Mouse (Mus musculus): ENCODE data around the gene Hmox2. TPM values are rescaled to one million over a fixed set of nuclear protein-coding genes. Genes with fewer than 3 reads are reported as not detected.
"Not testable (repeated sequence)": the region's sequence is repeated elsewhere in the genome, so short reads cannot be mapped to it uniquely, and the experiment has no call there.

The Hmox2 gene
- polyA plus RNA-seq, 1 experiment: 14.6 TPM

DNA sequence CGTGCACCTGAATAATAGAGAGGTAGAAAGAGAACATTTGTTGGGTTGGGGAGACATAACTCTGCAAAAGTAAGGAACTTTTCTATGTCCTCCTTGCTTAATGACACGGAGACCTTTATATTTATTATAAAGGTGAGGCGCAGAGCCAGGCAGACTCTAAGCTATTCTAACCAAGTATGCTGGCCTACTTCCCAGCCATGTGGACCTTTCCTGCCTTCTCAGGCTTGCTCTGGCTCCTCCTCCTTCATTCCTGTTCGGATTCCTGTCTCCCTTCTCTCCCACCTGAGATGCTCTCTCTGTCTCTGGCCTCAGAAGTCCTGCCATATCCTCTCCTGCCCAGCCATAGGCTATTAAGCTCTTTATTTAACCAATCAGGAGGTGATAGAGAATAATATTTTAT lies 895 bp upstream of the Hmox2 start:
- H3K4me1 ChIP-seq: peaks cover 54% of the 10 kb centered on the region
- no peaks in the 10 kb centered on the region for H3K36me3 ChIP-seq (replicated peaks; ENCODE audit: low read length)
- no peaks in the 10 kb centered on the region for H3K27me3 ChIP-seq (replicated peaks)
- no peak overlapping the region for H3K4me3 ChIP-seq (replicated peaks)
- H3K9me3 ChIP-seq: no peaks in the 10 kb centered on the region
- TF ChIP-seq FLI1 (IDR thresholded peaks at IDR 0.05; ENCODE audit: low read length) (no peak), GATA1 (IDR thresholded peaks at IDR 0.05; ENCODE audit: borderline replicate concordance, low read length) (no peak)

GRCm38 (mm10) chr16:4726528-4727128 lies 467 bp downstream of the Hmox2 start:
- Histone ChIP-seq H3K9me3 (no peaks in the 10 kb centered on the region), H3K27me3 (replicated peaks) (no peaks in the 10 kb centered on the region), H3K4me1 (peaks cover 62% of the 10 kb centered on the region), H3K36me3 (replicated peaks; ENCODE audit: low read length) (no peaks in the 10 kb centered on the region), H3K4me3 (replicated peaks) (peak overlapping the region; percentile 100)
- no peak for TF ChIP-seq FLI1 (IDR thresholded peaks at IDR 0.05; ENCODE audit: low read length)
- no peak for TF ChIP-seq GATA1 (IDR thresholded peaks at IDR 0.05; ENCODE audit: borderline replicate concordance, low read length)

DNA sequence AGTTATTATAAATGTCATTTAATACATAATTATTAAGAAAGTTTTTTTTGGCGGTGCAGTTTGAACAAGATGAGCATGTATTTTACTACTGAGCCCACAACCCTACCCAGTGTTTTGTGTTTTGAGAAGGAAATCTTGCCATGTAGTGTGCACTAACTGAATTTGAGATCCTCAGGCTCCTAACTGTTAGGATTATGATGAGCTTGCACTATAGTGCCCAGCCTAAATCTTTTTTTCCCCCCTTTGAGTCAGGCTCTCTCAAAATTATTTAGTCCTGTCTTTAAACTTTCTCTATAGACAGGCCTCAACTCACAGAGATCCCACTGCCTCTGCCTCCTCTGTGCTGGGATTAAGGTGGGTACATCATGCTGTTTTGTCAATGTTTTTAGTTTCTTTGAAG lies 1.4 kb downstream of the Hmox2 start:
- Histone ChIP-seq H3K36me3 (replicated peaks; ENCODE audit: low read length) (no peaks in the 10 kb centered on the region), H3K9me3 (no peaks in the 10 kb centered on the region), H3K27me3 (replicated peaks) (no peaks in the 10 kb centered on the region), H3K4me1 (peaks cover 54% of the 10 kb centered on the region), H3K4me3 (replicated peaks) (peak overlapping the region; percentile 100)
- no peak for TF ChIP-seq FLI1 (IDR thresholded peaks at IDR 0.05; ENCODE audit: low read length)
- no peak for TF ChIP-seq GATA1 (IDR thresholded peaks at IDR 0.05; ENCODE audit: borderline replicate concordance, low read length)

- TF ChIP-seq GATA1 (IDR thresholded peaks at IDR 0.05; ENCODE audit: borderline replicate concordance, low read length) (no peak), FLI1 (IDR thresholded peaks at IDR 0.05; ENCODE audit: low read length) (no peak)
These were observed 1.8 kb downstream of the Hmox2 start for GRCm38 (mm10) chr16:4727963-4728362.

GRCm38 (mm10) chr16:4730776-4731358 lies 4.7 kb downstream of the Hmox2 start:
- Histone ChIP-seq H3K36me3 (replicated peaks; ENCODE audit: low read length) (peaks cover 6% of the 10 kb centered on the region), H3K4me3 (replicated peaks) (no peak overlapping the region), H3K9me3 (no peaks in the 10 kb centered on the region), H3K4me1 (peaks cover 45% of the 10 kb centered on the region), H3K27me3 (replicated peaks) (no peaks in the 10 kb centered on the region)
- no peak for TF ChIP-seq FLI1 (IDR thresholded peaks at IDR 0.05; ENCODE audit: low read length)
- TF ChIP-seq GATA1 (IDR thresholded peaks at IDR 0.05; ENCODE audit: borderline replicate concordance, low read length): no peak

More at GRCm38 (mm10) chr16:4727963-4728362, 1.8 kb downstream of the Hmox2 start:
- no peaks in the 10 kb centered on the region for H3K9me3 ChIP-seq
- no peaks in the 10 kb centered on the region for H3K27me3 ChIP-seq (replicated peaks)
- H3K36me3 ChIP-seq (replicated peaks; ENCODE audit: low read length): no peaks in the 10 kb centered on the region
- peak overlapping the region; percentile 70 for H3K4me3 ChIP-seq (replicated peaks)
- H3K4me1 ChIP-seq: peaks cover 50% of the 10 kb centered on the region

- H3K36me3 ChIP-seq (replicated peaks; ENCODE audit: low read length): peaks cover 8% of the 10 kb centered on the region
- H3K27me3 ChIP-seq (replicated peaks): no peaks in the 10 kb centered on the region
- H3K9me3 ChIP-seq: no peaks in the 10 kb centered on the region
- H3K4me1 ChIP-seq: peaks cover 30% of the 10 kb centered on the region
- TF ChIP-seq FLI1 (IDR thresholded peaks at IDR 0.05; ENCODE audit: low read length) (no peak), GATA1 (IDR thresholded peaks at IDR 0.05; ENCODE audit: borderline replicate concordance, low read length) (no peak)
- no peak overlapping the region for H3K4me3 ChIP-seq (replicated peaks)
These were observed 10.1 kb downstream of the Hmox2 start for GRCm38 (mm10) chr16:4736262-4736661.

DNA sequence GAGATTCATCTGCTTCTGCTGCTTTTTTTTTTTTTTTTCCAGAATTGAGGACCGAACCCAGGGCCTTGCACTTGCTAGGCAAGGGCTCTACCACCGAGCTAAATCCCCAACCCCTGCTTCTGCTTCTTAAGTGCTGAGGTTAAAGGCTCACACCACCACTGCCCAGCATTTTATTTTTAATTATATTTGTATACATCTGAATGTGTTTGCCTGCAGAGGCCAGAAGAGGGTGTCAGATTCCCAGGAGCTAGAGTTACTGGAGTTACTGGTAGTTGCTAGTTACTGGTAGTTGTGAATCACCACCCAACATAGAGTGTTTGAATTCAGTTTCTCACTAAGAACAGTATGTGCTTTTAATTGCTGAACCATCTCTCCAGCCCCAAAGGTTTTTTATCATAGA lies 13.8 kb downstream of the Hmox2 start:
- Histone ChIP-seq H3K27me3 (replicated peaks) (no peaks in the 10 kb centered on the region), H3K4me3 (replicated peaks) (no peak overlapping the region), H3K36me3 (replicated peaks; ENCODE audit: low read length) (peaks cover 27% of the 10 kb centered on the region), H3K9me3 (peaks cover 8% of the 10 kb centered on the region; the same call in 1 of the 2 replicates), H3K4me1 (peaks cover 24% of the 10 kb centered on the region)
- TF ChIP-seq GATA1 (IDR thresholded peaks at IDR 0.05; ENCODE audit: borderline replicate concordance, low read length) (no peak), FLI1 (IDR thresholded peaks at IDR 0.05; ENCODE audit: low read length) (no peak)

DNA sequence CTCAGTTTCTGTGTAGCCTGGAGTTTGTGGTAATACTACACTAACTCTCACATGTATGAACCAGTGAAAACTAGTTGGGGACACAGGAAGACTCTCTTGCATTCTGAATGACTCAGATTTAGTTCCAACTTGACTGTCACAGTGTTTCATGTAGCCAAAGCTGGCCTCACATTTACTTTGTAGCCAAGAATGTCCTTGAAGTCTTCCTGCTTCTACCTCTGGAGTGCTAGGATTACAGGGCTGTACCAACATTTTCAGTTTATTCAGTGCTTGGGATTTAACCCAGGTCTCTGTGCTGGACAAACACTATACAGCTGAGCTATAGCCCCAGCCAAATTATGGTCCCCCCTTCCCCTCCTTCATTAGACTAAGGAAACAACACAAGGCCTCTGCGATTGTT lies 16.0 kb downstream of the Hmox2 start:
- TF ChIP-seq FLI1 (IDR thresholded peaks at IDR 0.05; ENCODE audit: low read length) (no peak), GATA1 (IDR thresholded peaks at IDR 0.05; ENCODE audit: borderline replicate concordance, low read length) (no peak)
- H3K36me3 ChIP-seq (replicated peaks; ENCODE audit: low read length): peaks cover 21% of the 10 kb centered on the region
- peaks cover 8% of the 10 kb centered on the region; the same call in 1 of the 2 replicates for H3K9me3 ChIP-seq
- H3K27me3 ChIP-seq (replicated peaks): no peaks in the 10 kb centered on the region
- H3K4me3 ChIP-seq (replicated peaks): no peak overlapping the region
- peaks cover 3% of the 10 kb centered on the region; the same call in 1 of the 2 replicates for H3K4me1 ChIP-seq

DNA sequence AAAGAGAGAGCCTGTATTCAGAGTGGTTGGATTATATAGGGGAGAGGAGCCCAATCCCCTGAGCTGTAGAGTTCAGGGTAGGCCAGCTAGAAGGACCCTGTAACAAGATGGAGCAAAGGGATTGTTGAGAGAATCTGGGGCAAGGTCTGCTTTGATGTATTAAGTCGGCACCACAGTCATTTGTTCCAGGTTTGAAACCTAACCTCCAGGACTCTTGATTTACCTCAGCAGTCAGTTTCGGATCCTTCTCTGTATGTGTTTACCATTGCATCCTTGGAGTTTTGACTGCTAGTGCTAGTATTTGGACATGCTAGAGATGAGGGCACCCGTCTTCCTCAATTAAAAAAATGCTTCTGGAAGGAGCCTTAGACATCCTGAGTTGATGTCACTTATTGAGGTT lies 26.0 kb downstream of the Hmox2 start:
- Histone ChIP-seq H3K36me3 (replicated peaks; ENCODE audit: low read length) (peaks cover 11% of the 10 kb centered on the region), H3K4me3 (replicated peaks) (no peak overlapping the region), H3K9me3 (peaks cover 2% of the 10 kb centered on the region; the same call in 1 of the 2 replicates), H3K27me3 (replicated peaks) (no peaks in the 10 kb centered on the region), H3K4me1 (no peaks in the 10 kb centered on the region; the same call in 1 of the 2 replicates)
- TF ChIP-seq GATA1 (IDR thresholded peaks at IDR 0.05; ENCODE audit: borderline replicate concordance, low read length) (no peak), FLI1 (IDR thresholded peaks at IDR 0.05; ENCODE audit: low read length) (no peak)

DNA sequence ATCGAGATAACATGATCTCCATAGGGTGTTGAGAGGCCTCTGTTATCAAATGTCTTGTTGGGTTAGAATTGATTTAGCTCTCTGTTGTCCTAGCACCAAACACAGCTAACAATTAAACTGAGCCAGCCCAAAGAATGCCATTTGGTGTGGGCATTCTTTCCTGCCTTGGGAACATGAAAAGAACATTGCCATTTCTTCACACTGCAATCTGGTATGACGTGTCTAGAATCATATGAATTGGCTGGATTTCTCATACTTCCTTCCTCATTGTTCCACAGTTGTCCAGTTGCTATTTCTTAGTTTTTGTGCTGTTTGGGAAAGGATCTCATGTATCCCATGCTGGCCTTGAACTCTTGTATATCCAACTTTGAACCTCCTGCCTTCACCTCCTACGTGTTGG lies 27.9 kb downstream of the Hmox2 start:
- H3K27me3 ChIP-seq (replicated peaks): no peaks in the 10 kb centered on the region
- peaks cover 2% of the 10 kb centered on the region; the same call in 1 of the 2 replicates for H3K9me3 ChIP-seq
- TF ChIP-seq FLI1 (IDR thresholded peaks at IDR 0.05; ENCODE audit: low read length): no peak
- peaks cover 11% of the 10 kb centered on the region for H3K36me3 ChIP-seq (replicated peaks; ENCODE audit: low read length)
- no peak overlapping the region for H3K4me3 ChIP-seq (replicated peaks)
- H3K4me1 ChIP-seq: peaks cover 5% of the 10 kb centered on the region; the same call in 1 of the 2 replicates

DNA sequence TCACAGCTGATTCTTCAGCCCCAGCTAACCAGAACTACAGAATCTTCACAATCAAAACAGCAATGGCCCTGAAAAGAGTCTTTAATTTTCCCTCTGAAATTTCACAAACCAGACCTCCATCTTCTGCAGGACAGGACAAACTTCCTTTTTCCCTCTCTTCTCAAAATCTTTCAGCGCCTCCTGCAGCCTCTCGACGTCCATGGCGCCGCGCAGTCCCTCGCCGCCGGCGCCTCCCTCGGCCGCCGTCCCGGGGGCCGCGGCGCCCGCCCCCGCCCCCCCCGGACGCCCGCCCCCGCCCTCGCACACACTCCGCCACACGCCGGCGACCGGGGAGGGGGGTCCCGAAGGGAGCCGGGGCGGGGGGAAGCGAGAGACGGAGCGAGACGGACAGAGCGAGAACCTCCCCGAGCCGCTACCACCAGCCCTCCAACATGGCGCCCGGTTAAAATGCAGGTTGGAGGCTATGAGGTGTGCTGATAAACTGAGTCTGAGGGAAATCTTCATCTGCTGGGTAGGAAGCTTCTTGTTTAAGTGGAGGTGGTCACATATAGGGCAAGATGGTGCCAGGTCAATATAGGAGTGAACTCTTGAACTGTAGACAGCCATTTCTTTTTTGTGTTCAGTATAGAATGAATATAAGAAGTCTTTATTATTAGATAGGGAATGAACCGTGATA lies 30.6 kb downstream of the Hmox2 start:
- not testable (repeated sequence) for H3K27me3 ChIP-seq (replicated peaks); H3K4me1 ChIP-seq; H3K9me3 ChIP-seq; H3K36me3 ChIP-seq (replicated peaks; ENCODE audit: low read length)
- H3K4me3 ChIP-seq (replicated peaks): peak overlapping the region; percentile 76

All from megakaryocyte, embryonic 14.5 days (primary cell).